Mouse (Mus musculus) cortical plate, adult 2 months (tissue): Measurements from ENCODE around the gene Tkt. TPM values are rescaled to one million over a fixed set of nuclear protein-coding genes. Genes with fewer than 3 reads are reported as not detected.

ENCODE experiments used
- H3K27ac ChIP-seq: fragments of 200-500 bp; 2 replicates; pipeline ENCODE4 v1.5.1; 2012; ENCODE audit warnings: low read length, control low read depth, inconsistent platforms; ENCODE audit not compliant: insufficient read depth
- H3K4me1 ChIP-seq: fragments of 200-500 bp; 2 replicates; pipeline ENCODE4 v1.6.1; 2011; ENCODE audit warnings: low read length; ENCODE audit not compliant: control insufficient read depth, insufficient read depth
- H3K4me3 ChIP-seq: fragments of 200-500 bp; 2 replicates; pipeline ENCODE4 v1.5.1; 2011; ENCODE audit warnings: mild to moderate bottlenecking, low read length, control low read depth; ENCODE audit not compliant: insufficient read depth
- CTCF ChIP-seq: fragments of 200-500 bp; IDR thresholded peaks from 2 replicates; pipeline ENCODE4 v1.5.1; 2011; ENCODE audit warnings: mild to moderate bottlenecking, control low read depth, low read length; ENCODE audit not compliant: insufficient read depth; ENCODE audit errors: extremely low read depth
- POLR2A ChIP-seq: fragments of 200-500 bp; IDR thresholded peaks from 2 replicates; pipeline ENCODE4 v1.6.1; 2011; ENCODE audit warnings: mild to moderate bottlenecking, low read length, control low read depth; ENCODE audit not compliant: insufficient read depth; ENCODE audit errors: extremely low read depth
- polyA plus RNA-seq: library from polyadenylated mRNA; depleted of rRNA; stranded (reverse); fragments of >200 nt; gene quantifications from 2 replicates; pipeline ENCODE4 v1.2.3, GENCODE M21; 2012; rRNA removed

The Tkt gene
- polyA plus RNA-seq, 1 experiment, result 154 TPM

- H3K4me3 ChIP-seq, result no peak overlapping the region
- no peak overlapping the region for H3K27ac ChIP-seq
- H3K4me1 ChIP-seq, result no peaks in the 10 kb centered on the region
- TF ChIP-seq POLR2A, result no peak
- TF ChIP-seq CTCF, result peak; percentile 75
Observed at GRCm38 (mm10) chr14:30612523-30612922, 64.4 kb downstream of the Tkt start.

DNA sequence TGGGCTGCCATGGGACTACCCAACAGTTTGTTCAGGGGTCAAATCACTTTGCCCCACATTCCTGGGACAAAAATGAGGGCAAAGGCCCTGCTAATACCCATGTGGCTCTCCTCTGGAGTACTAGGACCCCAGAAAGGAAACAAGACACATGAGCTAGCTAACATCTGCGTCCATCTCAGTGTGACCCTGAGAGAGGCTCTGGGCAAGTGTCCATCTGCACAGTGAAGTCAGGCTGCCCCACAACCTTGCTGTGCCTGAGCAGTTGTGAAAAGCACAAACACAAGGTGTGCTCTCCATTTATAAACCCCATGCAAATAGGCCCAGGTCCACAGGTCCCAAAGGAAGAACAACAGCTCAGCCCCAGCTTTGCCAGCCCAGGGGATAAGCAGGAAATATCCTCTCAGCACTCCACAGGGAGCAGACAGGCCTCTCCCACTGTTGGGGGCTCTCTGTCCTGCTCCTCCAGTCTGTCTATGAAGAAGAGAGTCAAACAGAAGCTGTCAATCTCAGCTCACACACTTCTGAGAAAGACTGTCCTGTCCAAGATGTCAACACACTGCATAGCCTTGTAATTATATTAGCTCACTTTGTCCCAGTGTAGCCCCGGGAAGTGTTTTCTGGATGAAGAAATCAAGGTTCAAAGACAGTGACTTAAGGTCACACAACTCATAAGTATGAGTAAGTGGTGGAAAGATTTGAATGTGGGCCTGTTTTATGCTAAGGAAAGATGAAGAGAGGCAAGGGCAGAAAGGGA is 65.0 kb downstream of the Tkt start:
- Histone ChIP-seq H3K4me3 (no peak overlapping the region), H3K27ac (no peak overlapping the region), H3K4me1 (no peaks in the 10 kb centered on the region)
- TF ChIP-seq CTCF (no peak), POLR2A (no peak)

DNA sequence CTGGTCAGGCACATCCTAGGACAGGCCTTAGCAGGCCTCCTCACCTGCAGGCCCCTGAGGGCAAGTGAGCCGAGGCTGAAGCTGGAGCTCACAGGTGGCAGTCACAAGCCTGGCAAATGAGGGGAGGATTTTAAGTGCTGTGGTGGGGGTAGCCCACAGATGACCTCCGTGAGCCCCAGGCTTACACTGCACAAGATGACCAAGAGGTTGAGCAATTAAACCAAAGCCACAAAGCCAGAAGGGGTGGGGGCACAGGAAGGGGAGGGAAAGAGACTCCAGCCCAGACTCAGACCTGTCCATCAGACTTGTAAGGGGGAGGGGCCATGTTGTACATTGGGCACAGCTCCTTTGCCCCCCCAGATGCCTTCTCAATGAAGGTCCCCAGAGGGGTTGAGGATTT is 68.6 kb downstream of the Tkt start:
- no peaks in the 10 kb centered on the region for H3K4me1 ChIP-seq
- H3K27ac ChIP-seq, result no peak overlapping the region
- TF ChIP-seq POLR2A (no peak), CTCF (no peak)
- H3K4me3 ChIP-seq, result no peak overlapping the region

DNA sequence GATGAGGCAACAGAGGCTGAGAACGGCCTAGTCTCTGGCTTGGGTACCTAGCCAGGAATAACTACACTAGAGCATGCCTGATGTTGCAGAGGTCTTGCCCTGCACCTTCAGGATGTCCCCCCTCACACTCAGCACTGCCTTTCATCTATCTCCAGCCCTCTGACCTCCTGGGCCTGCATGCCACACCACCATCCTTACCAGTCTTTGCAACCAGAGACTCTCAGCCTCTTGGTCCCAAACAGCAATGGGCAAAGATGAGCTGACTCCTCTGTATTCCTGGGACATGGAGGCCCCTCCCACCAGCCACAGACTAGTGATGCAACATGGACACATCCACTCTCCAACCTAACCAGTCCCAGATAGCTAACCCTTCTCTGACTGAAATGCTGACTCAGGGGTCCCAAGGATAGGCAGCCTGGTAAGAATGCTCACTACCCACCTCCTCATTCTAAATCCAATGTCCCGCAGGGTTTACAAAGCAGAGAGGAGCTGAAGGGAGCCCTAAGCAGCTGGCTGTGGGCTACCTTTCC is 70.7 kb downstream of the Tkt start:
- no peaks in the 10 kb centered on the region for H3K4me1 ChIP-seq
- no peak for TF ChIP-seq POLR2A
- no peak for TF ChIP-seq CTCF
- no peak overlapping the region for H3K27ac ChIP-seq
- H3K4me3 ChIP-seq, result no peak overlapping the region

- H3K27ac ChIP-seq, result 0 out of 2 replicates have a peak overlapping the region, but pooled peaks have one; percentile 22
- no peaks in the 10 kb centered on the region for H3K4me1 ChIP-seq
- no peak overlapping the region for H3K4me3 ChIP-seq
- TF ChIP-seq CTCF (no peak), POLR2A (no peak)
Observed at GRCm38 (mm10) chr14:30619982-30620578, 71.9 kb downstream of the Tkt start.

- no peaks in the 10 kb centered on the region for H3K4me1 ChIP-seq
- TF ChIP-seq POLR2A (no peak), CTCF (no peak)
- no peak overlapping the region for H3K4me3 ChIP-seq
Observed at GRCm38 (mm10) chr14:30622130-30622529, 74.0 kb downstream of the Tkt start.

DNA sequence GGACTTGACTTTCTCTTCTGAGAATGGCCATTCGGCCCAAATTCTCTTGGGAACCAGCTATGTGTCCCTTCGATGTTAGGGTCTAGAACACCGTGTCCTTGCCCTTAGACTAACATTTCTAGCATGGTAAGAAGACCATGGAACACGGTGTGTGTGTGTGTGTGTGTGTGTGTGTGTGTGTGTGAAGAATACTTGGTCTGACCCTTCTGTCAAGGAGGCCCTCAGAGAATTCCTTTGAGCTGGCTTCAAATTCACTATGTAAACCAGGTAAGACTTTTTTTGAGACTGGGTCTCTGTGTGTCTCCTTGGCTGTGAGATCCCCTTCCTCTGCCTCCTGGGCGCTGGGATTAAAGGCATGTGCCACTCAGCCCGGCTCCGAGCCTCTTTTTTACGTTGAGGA is 74.4 kb downstream of the Tkt start:
- TF ChIP-seq CTCF (no peak), POLR2A (no peak)
- no peak overlapping the region for H3K4me3 ChIP-seq
- H3K27ac ChIP-seq, result no peak overlapping the region
- no peaks in the 10 kb centered on the region for H3K4me1 ChIP-seq

More at GRCm38 (mm10) chr14:30622130-30622529, 74.0 kb downstream of the Tkt start:
- H3K27ac ChIP-seq, result no peak overlapping the region

Other genes starting within 250 kb of the Tkt start
- gene Dcp1a, start 68.8 kb upstream of the Tkt start, polyA plus RNA-seq, result 21.0 and 21.4 TPM in 2 replicates
- 53.4 and 53.8 TPM in 2 replicates for gene Cacna1d, start 56.9 kb upstream of the Tkt start, polyA plus RNA-seq
- 17.7 and 19.7 TPM in 2 replicates for gene Prkcd, start 77.9 kb downstream of the Tkt start, polyA plus RNA-seq
- gene Rft1, start 106.0 kb downstream of the Tkt start, polyA plus RNA-seq, result 12.9 and 13.2 TPM in 2 replicates
- gene Sfmbt1, start 166.5 kb downstream of the Tkt start, polyA plus RNA-seq, result 6.7 and 7.3 TPM in 2 replicates